Mouse (Mus musculus): ENCODE measurements around the gene Thap7. TPM values are rescaled to one million over a fixed set of nuclear protein-coding genes. Genes with fewer than 3 reads are reported as not detected.
"Not testable (repeated sequence)": the region's sequence is repeated elsewhere in the genome, so short reads cannot be mapped to it uniquely, and the experiment has no call there.

Thap7 gene
- polyA plus RNA-seq, 1 experiment from 2014 or later: 51.7 TPM

DNA sequence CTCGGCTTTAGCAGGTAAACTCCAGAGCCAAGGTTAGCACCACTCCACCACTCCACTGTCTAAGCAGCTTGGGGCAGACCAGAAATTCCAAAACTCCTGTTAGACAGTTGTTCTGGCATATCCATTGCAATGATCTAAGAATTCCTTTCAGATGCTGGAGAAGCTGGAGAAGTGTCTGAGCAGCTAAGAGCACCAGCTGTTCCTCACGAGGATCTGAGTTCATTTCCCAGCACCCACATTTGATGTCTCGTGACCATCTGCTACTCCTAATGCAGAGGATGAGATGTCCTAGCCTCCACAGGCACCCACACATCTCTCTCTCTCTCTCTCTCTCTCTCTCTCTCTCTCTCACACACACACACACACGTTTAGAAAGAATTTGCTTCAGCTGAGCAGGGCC, 26.0 kb upstream of the Thap7 start:
- Histone ChIP-seq H3K27me3 (ENCODE audit: poor library complexity, severe bottlenecking) (peaks cover 26% of the 10 kb centered on the region), H3K4me3 (no peak overlapping the region), H3K27ac (no peak overlapping the region), H3K4me1 (peaks cover 68% of the 10 kb centered on the region), H3K36me3 (replicated peaks) (no peaks in the 10 kb centered on the region), H3K9me3 (no peaks in the 10 kb centered on the region)
- 67% methylated on average over 4 of the region's 4 CpGs for WGBS
- no peak for DNase-seq (ENCODE audit: extremely low spot score, low spot score)

DNA sequence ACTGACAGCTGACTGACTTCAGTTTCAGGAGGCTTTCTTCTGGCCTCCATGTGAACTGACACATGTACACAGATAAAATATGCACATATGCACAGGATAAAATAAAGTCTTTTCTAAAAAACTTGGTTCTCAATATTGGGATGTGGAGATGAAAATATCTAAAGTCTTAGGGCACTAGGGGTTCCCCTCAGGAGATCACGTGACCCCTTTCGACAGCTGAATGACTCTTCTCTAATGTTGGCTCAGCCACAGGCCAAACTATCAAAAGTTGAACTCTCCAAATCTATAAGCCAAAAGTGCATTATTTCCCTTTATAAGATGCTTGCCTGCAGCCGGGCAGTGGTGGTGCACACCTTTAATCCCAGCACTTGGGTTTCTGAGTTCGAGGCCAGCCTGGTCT, 25.2 kb upstream of the Thap7 start:
- H3K27me3 ChIP-seq (ENCODE audit: poor library complexity, severe bottlenecking): peaks cover 21% of the 10 kb centered on the region
- 86% methylated on average over 4 of the region's 4 CpGs for WGBS
- no peak for DNase-seq (ENCODE audit: extremely low spot score, low spot score)
- H3K36me3 ChIP-seq (replicated peaks): no peaks in the 10 kb centered on the region
- no peak overlapping the region for H3K27ac ChIP-seq
- H3K4me1 ChIP-seq: peaks cover 61% of the 10 kb centered on the region
- no peak overlapping the region for H3K4me3 ChIP-seq
- H3K9me3 ChIP-seq: no peaks in the 10 kb centered on the region

DNA sequence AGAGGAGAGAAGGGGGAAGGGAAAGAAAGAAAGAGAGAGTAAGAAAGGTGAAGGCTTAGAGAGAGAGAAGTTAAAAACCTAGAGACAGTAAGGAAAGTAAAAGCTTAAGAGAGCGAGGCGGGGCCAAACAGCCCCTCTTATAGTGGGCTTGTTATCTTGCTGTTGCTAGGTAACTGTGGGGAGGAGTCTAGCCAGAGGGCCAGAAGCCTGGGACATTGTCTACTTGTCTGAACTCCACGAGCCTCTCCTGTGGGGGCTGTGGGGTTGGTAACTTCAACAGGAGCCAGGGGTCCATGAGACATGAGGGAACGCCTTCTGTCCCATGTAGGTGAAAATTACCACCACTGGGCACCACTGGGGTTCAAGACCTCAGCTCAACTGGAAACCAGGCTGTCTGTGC, 23.8 kb upstream of the Thap7 start:
- 13% methylated on average over 4 of the region's 4 CpGs for WGBS
- H3K27me3 ChIP-seq (ENCODE audit: poor library complexity, severe bottlenecking); H3K9me3 ChIP-seq; H3K36me3 ChIP-seq (replicated peaks): not testable (repeated sequence)
- Histone ChIP-seq H3K27ac (peak overlapping the region; percentile 86), H3K4me3 (peak overlapping the region; percentile 45; the same call in 1 of the 2 replicates), H3K4me1 (peaks cover 46% of the 10 kb centered on the region)
- peak; percentile 59 for DNase-seq (ENCODE audit: extremely low spot score, low spot score)

DNA sequence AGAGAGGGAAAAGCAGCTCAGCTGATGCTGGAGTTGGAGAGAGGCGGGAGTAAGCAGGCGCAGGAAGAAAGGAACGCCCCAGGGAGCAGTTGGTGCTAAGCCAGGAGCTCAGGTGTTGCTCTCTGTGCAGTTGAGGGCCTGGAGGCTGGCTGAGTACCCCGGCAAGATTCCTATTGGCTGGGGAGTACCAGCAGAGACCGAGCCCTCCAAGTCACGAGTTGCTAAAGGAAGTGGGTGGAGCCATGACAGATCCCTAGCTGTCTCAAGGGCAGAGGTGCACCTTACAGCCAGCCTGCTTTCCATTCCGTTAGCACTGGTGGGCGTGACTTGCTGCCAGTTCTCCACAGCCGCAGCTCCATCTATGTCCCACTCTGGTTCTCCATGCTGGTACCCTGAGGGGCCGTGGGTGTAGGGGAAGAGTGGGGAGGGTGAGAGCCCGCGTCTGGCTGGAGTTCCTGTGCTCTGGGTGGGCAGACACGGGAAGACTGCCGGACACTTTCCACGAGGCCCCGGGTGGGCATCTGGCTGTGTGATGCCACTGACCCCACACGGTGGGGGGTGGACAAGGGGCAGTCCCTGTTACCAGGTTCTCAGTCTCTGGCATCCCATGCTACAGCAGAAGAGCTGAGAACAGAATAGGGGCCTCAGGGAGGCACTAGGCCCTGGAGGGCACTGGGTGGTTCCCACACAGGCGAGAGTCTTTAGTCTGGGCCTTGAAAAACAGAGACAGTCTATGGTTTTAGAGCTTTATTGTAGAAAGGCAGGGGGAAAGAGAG, 23.2 kb upstream of the Thap7 start:
- Histone ChIP-seq H3K36me3 (replicated peaks) (no peaks in the 10 kb centered on the region), H3K27me3 (ENCODE audit: poor library complexity, severe bottlenecking) (peaks cover under 1% of the 10 kb centered on the region; the same call in 1 of the 2 replicates), H3K27ac (peak overlapping the region; percentile 86), H3K9me3 (no peaks in the 10 kb centered on the region), H3K4me3 (peak overlapping the region; percentile 45), H3K4me1 (peaks cover 40% of the 10 kb centered on the region)
- WGBS: 5% methylated on average over 18 of the region's 18 CpGs
- peak; percentile 65 for DNase-seq (ENCODE audit: extremely low spot score, low spot score)

DNA sequence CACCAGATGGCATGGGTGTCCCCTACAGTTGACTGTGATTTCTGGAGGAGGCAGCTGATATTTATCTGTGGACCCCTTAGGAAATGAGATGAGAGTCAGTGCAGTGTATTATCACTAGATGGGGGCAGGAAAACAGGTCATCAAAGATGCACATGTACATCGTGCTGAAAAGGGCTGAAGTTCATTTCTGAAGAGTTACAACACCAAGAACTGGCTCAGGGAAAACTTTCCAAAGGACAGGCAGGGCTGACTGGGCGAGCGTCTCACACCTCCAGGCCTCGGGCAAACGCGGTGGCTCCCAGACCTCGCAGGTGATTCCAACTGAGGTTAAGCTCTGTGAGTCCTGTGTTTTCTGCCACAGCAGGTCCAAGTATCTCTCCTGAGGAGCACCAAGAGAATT, 21.9 kb upstream of the Thap7 start:
- Histone ChIP-seq H3K27ac (no peak overlapping the region), H3K27me3 (ENCODE audit: poor library complexity, severe bottlenecking) (no peaks in the 10 kb centered on the region), H3K9me3 (no peaks in the 10 kb centered on the region), H3K4me1 (peaks cover 27% of the 10 kb centered on the region), H3K36me3 (replicated peaks) (no peaks in the 10 kb centered on the region), H3K4me3 (no peak overlapping the region)
- DNase-seq (ENCODE audit: extremely low spot score, low spot score): no peak
- WGBS: 87% methylated on average over 7 of the region's 7 CpGs

DNA sequence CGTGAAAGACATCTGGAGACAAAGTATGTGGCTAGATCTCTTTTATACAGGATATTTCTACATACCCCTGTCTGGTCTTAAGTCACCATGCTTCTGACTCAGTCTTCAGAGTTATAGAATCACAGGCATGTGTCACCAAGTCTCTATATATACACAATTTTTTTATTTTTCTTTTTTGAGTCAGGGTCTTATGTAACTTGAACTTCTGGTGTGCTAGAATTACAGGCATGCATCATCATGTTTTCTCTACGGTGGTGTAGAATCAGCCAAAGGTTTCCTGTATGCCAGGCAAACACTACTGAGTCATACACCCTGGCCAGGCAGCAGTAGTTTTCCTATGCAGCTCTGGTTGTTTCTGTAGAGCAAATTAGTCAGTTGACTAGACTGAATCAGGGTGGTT, 11.7 kb upstream of the Thap7 start:
- Histone ChIP-seq H3K27me3 (ENCODE audit: poor library complexity, severe bottlenecking) (no peaks in the 10 kb centered on the region), H3K4me3 (no peak overlapping the region), H3K9me3 (no peaks in the 10 kb centered on the region), H3K36me3 (replicated peaks) (no peaks in the 10 kb centered on the region), H3K27ac (no peak overlapping the region), H3K4me1 (no peaks in the 10 kb centered on the region)
- no peak for DNase-seq (ENCODE audit: extremely low spot score, low spot score)
- WGBS: 89% methylated on average over 2 of the region's 2 CpGs

DNA sequence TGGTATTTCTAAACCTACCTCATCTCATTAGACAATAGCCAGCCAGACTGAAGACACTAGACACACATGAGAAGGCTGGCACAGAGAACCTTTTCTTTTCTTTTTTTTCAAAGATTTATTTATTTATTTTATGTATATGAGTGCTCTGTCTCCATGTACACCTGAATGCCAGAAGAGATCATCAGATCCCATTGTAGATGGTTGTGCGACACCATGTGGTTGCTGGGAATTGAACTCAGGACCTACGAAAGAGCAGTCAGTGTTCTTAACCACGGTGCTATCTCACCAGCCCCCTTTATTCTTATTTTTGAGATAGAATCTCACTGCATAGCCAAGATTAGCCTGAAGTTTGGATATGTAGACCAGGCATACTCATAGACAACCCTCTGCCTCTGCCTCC, 5.6 kb upstream of the Thap7 start:
- DNase-seq (ENCODE audit: extremely low spot score, low spot score): no peak
- 89% methylated on average over 3 of the region's 3 CpGs for WGBS
- H3K27ac ChIP-seq: no peak overlapping the region

DNA sequence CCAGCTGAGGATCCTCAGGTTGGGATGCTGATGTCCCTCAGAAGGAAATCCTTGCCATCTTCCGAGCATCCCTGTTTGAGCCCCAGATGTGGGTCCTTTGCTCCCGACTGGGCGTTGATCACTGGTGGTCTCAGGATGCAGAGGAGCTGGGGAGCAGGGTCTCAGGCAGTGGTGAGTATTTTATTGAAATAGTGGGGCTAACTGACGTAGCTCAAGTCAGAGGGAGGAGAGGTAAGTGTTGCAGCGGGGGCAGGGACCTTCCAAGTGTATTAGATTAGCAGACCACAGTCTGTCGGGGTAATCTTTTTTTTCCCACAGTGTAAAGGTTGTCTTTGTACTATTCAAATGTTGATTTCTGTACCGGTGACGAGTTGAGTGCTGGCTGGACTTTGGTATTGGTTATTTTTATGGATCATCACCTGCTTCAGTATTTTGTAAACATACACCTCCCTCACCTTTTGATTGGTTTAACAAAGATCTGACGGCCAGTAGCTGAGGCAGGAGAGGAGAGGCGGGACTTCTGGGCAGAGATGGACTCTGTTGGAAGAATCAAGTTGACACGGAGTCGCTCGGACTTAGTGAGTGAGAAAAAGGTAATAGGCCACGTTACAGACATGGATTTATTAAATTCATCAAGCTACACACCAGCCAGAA, 1.9 kb upstream of the Thap7 start:
- Histone ChIP-seq H3K27me3 (ENCODE audit: poor library complexity, severe bottlenecking) (no peaks in the 10 kb centered on the region), H3K4me3 (no peak overlapping the region), H3K27ac (no peak overlapping the region), H3K36me3 (replicated peaks) (peaks cover 16% of the 10 kb centered on the region), H3K4me1 (peaks cover 27% of the 10 kb centered on the region), H3K9me3 (peaks cover 3% of the 10 kb centered on the region; the same call in 1 of the 2 replicates)
- DNase-seq (ENCODE audit: extremely low spot score, low spot score): no peak
- 69% methylated on average over 14 of the region's 14 CpGs for WGBS

More for the DNA sequence above, 5.6 kb upstream of the Thap7 start:
- no peak overlapping the region for H3K4me3 ChIP-seq
- no peaks in the 10 kb centered on the region for H3K36me3 ChIP-seq (replicated peaks)
- peaks cover 8% of the 10 kb centered on the region for H3K4me1 ChIP-seq
- H3K27me3 ChIP-seq (ENCODE audit: poor library complexity, severe bottlenecking): no peaks in the 10 kb centered on the region
- peaks cover 3% of the 10 kb centered on the region; the same call in 1 of the 2 replicates for H3K9me3 ChIP-seq

DNA sequence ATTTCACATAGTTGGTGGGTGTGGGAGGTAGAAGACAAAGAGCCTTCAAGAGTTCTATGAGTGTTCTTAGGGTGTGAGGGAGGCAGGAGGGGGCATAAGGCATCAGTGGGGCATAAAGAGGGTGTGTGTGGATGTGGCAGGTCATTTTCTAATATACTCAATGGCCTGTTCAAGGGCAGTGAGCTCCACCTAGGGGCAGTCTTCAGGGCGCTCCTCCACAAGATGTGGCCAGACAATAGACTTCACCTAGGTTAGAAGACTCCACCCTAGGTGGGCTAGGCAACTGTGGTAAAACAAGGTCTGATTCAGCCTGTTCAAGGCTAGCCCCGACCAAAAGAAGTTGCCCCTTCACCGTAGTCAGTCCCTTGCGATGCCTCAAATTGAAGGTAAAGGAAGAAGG, 1.3 kb upstream of the Thap7 start:
- no peaks in the 10 kb centered on the region for H3K27me3 ChIP-seq (ENCODE audit: poor library complexity, severe bottlenecking)
- no peak for DNase-seq (ENCODE audit: extremely low spot score, low spot score)
- 51% methylated on average over 4 of the region's 4 CpGs for WGBS
- H3K4me1 ChIP-seq: peaks cover 27% of the 10 kb centered on the region
- peaks cover 21% of the 10 kb centered on the region for H3K36me3 ChIP-seq (replicated peaks)
- peaks cover 3% of the 10 kb centered on the region; the same call in 1 of the 2 replicates for H3K9me3 ChIP-seq
- no peak overlapping the region for H3K27ac ChIP-seq
- H3K4me3 ChIP-seq: peak overlapping the region; percentile 69; the same call in 1 of the 2 replicates

DNA sequence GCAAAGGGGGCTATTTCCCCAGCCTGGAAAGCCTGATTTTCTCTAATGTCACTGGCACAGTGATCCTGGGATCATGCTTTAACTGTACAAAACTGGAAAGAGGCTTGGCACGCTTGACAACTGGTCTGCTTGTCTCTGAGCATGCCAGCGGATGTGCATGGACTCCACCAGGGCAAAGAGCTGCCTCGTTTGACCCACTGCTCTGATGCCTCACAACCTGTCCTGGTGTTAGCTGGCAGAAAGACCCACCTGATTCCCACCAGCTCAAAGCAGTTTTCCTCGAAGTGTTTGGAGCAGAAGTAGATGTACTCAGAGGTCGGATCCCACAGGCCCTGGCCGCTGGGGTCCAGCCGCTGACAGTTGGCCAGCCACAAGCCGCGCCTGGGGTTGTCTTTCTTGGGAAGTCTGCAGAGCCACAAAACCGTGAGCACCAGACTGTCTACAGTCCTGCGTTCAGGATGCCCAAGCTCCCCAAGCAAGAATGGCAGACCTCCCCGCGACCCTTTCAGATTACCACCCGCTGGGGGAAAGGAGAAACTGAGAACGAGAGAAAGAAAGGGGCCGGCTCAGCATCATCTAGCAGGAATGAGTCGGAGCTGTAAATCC, 852 bp downstream of the Thap7 start:
- H3K27me3 ChIP-seq (ENCODE audit: poor library complexity, severe bottlenecking): no peaks in the 10 kb centered on the region
- H3K9me3 ChIP-seq: no peaks in the 10 kb centered on the region
- peaks cover 43% of the 10 kb centered on the region for H3K36me3 ChIP-seq (replicated peaks)
- 17% methylated on average over 17 of the region's 17 CpGs for WGBS
- DNase-seq (ENCODE audit: extremely low spot score, low spot score): peak; percentile 23
- peaks cover 27% of the 10 kb centered on the region for H3K4me1 ChIP-seq
- H3K4me3 ChIP-seq: peak overlapping the region; percentile 69
- H3K27ac ChIP-seq: peak overlapping the region; percentile 92

DNA sequence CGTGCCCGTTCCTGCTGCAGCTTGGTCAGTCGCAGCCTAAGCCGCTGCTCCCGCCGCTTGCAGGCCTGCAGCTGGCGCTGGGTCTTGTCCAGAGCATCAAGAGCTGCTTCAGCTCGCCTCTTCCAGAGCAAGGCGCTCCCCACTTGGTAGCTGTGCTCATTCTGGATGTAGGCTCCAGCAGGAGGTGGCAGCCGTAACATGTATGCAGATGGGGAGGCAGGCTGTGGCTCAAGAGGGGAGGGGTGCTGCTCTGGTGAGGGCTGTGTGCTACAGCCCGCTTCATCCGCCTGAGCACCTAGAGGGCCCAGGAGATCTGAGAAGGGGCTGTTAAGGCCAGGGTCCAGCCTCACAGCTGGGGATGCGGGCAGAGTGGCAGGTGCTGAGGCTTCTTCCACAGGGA, 2.7 kb downstream of the Thap7 start:
- Histone ChIP-seq H3K36me3 (replicated peaks) (peaks cover 59% of the 10 kb centered on the region), H3K9me3 (no peaks in the 10 kb centered on the region), H3K27ac (no peak overlapping the region), H3K4me3 (no peak overlapping the region), H3K27me3 (ENCODE audit: poor library complexity, severe bottlenecking) (no peaks in the 10 kb centered on the region), H3K4me1 (peaks cover 27% of the 10 kb centered on the region)
- DNase-seq (ENCODE audit: extremely low spot score, low spot score): no peak
- 93% methylated on average over 13 of the region's 13 CpGs for WGBS

DNA sequence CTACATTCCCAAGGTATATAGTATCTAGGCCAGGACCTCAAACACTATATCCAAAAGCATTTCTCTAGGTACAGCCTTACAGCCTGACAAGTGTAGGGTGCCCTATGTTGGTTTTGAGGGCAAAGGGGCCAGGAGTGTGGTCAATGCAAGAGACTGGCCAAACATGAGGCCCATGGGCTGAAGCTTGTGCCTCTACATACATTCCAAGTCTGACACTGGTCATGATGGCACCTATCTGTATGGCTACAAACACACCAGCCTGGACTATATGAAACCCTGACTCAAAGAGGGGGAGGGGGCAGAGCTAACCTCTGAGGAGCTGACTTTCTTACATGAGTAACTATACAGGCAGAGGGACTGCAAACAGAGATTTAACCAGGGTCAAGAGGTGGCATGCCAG, 3.3 kb downstream of the Thap7 start:
- Histone ChIP-seq H3K27ac (no peak overlapping the region), H3K4me1 (peaks cover 27% of the 10 kb centered on the region), H3K4me3 (no peak overlapping the region), H3K36me3 (replicated peaks) (peaks cover 66% of the 10 kb centered on the region), H3K9me3 (no peaks in the 10 kb centered on the region), H3K27me3 (ENCODE audit: poor library complexity, severe bottlenecking) (no peaks in the 10 kb centered on the region)
- DNase-seq (ENCODE audit: extremely low spot score, low spot score): no peak

DNA sequence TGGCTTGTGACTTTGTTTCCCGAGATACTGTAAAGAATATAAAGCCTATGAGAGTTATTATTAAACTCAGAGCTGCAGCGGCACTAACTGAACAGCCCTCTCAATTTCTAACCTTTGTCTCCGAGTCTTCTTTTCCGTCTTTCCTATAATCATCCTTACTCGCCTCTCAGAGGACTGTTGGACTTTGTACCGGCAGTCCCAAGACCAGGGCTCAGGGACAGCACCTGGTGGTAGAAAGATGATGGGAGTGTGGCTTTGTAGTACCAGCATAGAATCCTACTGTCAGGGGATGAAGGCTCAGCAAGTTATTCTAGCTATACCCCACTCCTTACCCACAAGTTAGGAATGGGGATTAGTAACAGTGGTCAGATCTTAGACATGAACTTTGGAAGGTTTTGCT, 4.7 kb downstream of the Thap7 start:
- Histone ChIP-seq H3K27ac (no peak overlapping the region), H3K9me3 (no peaks in the 10 kb centered on the region), H3K4me1 (peaks cover 17% of the 10 kb centered on the region), H3K4me3 (no peak overlapping the region), H3K27me3 (ENCODE audit: poor library complexity, severe bottlenecking) (no peaks in the 10 kb centered on the region), H3K36me3 (replicated peaks) (peaks cover 80% of the 10 kb centered on the region)
- WGBS: 90% methylated on average over 6 of the region's 6 CpGs
- DNase-seq (ENCODE audit: extremely low spot score, low spot score): no peak

Data from forebrain, embryonic 10.5 days (tissue).